In genomic region chr9:44325032-44325767, GRCm38 (mm10) we compare ENCODE assay signal across 8 mouse cellular contexts. TPM values are rescaled to one million over a fixed set of nuclear protein-coding genes. Genes with fewer than 3 reads are reported as not detected.
DNase-seq lines count a peak whose midpoint lies in the region; ATAC-seq and TF ChIP-seq lines count a peak whose summit lies in the region.
"Not testable (repeated sequence)": the region's sequence is repeated elsewhere in the genome, so short reads cannot be mapped to it uniquely, and the experiment has no call there.

No protein-coding gene starts in this region.

- TF ChIP-seq CTCF in MEL (IDR thresholded peaks at IDR 0.05 in 2 of 3, conservative IDR thresholded peaks at IDR 0.05 in 1 of 3; ENCODE audit: control insufficient read depth in 1 of 3, insufficient read depth in 1 of 3, low read depth in 2 of 3, low read length in 3 of 3, poor library complexity in 1 of 3, severe bottlenecking in 1 of 3); kidney, postnatal 0 days (IDR thresholded peaks at IDR 0.05; ENCODE audit: low read depth): not testable (repeated sequence)

- H3K27ac ChIP-seq in MEL (ENCODE audit: control insufficient read depth, low read depth, low read length): peak overlapping the region; percentile 96
- not testable (repeated sequence) for H3K27ac ChIP-seq in forebrain, embryonic 11.5 days (ENCODE audit: low read depth, low read length)
- peak overlapping the region; percentile 95; the same call in 1 of the 2 replicates for H3K27ac ChIP-seq in heart, embryonic 12.5 days (ENCODE audit: poor library complexity, severe bottlenecking)
- H3K27ac ChIP-seq in hindbrain, embryonic 15.5 days (replicated peaks): peak overlapping the region; percentile 88; the same call in 1 of the 2 replicates
- H3K27ac ChIP-seq in kidney, postnatal 0 days: peak overlapping the region; percentile 94; the same call in 1 of the 2 replicates
- H3K27ac ChIP-seq in liver, embryonic 12.5 days: peak overlapping the region; percentile 93
- peak overlapping the region; percentile 96; the same call in 1 of the 2 replicates for H3K27ac ChIP-seq in midbrain, embryonic 10.5 days (replicated peaks)
- peak overlapping the region; percentile 93 for H3K27ac ChIP-seq in neural tube, embryonic 15.5 days (replicated peaks)

- not testable (repeated sequence) for ATAC-seq in forebrain, embryonic 11.5 days (replicated peaks; ENCODE audit: low FRiP score); heart, embryonic 12.5 days (ENCODE audit: insufficient number of reproducible peaks, low FRiP score); hindbrain, embryonic 15.5 days (ENCODE audit: low FRiP score, low read depth); kidney, postnatal 0 days (replicated peaks; ENCODE audit: low FRiP score, low read depth); liver, embryonic 12.5 days; neural tube, embryonic 15.5 days (ENCODE audit: low FRiP score)

- not testable (repeated sequence) for TF ChIP-seq POLR2A in MEL (IDR thresholded peaks at IDR 0.05; ENCODE audit: control insufficient read depth in 1 of 2, insufficient read depth in 1 of 2, low read depth in 1 of 2, low read length in 2 of 2, poor library complexity in 1 of 2)

- H3K36me3 ChIP-seq in MEL (ENCODE audit: control insufficient read depth in 1 of 2, insufficient read depth in 2 of 2, low read length in 2 of 2); forebrain, embryonic 11.5 days (ENCODE audit: control insufficient read depth, insufficient read depth, low read length); kidney, postnatal 0 days (ENCODE audit: insufficient read depth, low read length): not testable (repeated sequence)
- peaks cover 16% of the 10 kb centered on the region for H3K36me3 ChIP-seq in heart, embryonic 12.5 days
- H3K36me3 ChIP-seq in hindbrain, embryonic 15.5 days: peaks cover 12% of the 10 kb centered on the region; the same call in 1 of the 2 replicates
- peaks cover 22% of the 10 kb centered on the region for H3K36me3 ChIP-seq in liver, embryonic 12.5 days
- H3K36me3 ChIP-seq in midbrain, embryonic 10.5 days: peaks cover 25% of the 10 kb centered on the region
- H3K36me3 ChIP-seq in neural tube, embryonic 15.5 days: peaks cover 13% of the 10 kb centered on the region; the same call in 1 of the 2 replicates

- not testable (repeated sequence) for TF ChIP-seq RAD21 in MEL (IDR thresholded peaks at IDR 0.05; ENCODE audit: low read depth, low read length)

- peak; percentile 38 for DNase-seq in MEL (ENCODE audit: low read depth, low spot score)
- DNase-seq in forebrain, embryonic 11.5 days (ENCODE audit: low spot score); kidney, postnatal 0 days (ENCODE audit: low spot score); midbrain, embryonic 10.5 days (ENCODE audit: low spot score): not testable (repeated sequence)

- H3K4me1 ChIP-seq in MEL (ENCODE audit: control insufficient read depth in 1 of 2, insufficient read depth in 2 of 2, low read length in 2 of 2): peaks cover 7 to 12% of the 10 kb centered on the region in 2 experiments; a peak in 3 of 4 replicates
- not testable (repeated sequence) for H3K4me1 ChIP-seq in forebrain, embryonic 11.5 days (replicated peaks; ENCODE audit: control insufficient read depth, insufficient read depth, low read length); kidney, postnatal 0 days (replicated peaks; ENCODE audit: insufficient read depth, low read length)
- peaks cover 19% of the 10 kb centered on the region for H3K4me1 ChIP-seq in heart, embryonic 12.5 days (replicated peaks)
- H3K4me1 ChIP-seq in hindbrain, embryonic 15.5 days (replicated peaks): peaks cover 21% of the 10 kb centered on the region
- H3K4me1 ChIP-seq in liver, embryonic 12.5 days: peaks cover 35% of the 10 kb centered on the region
- H3K4me1 ChIP-seq in midbrain, embryonic 10.5 days: peaks cover 32% of the 10 kb centered on the region
- peaks cover 27% of the 10 kb centered on the region for H3K4me1 ChIP-seq in neural tube, embryonic 15.5 days

- peak overlapping the region; percentile 75; the same call in 1 of the 2 replicates for H3K4me2 ChIP-seq in forebrain, embryonic 11.5 days (ENCODE audit: low read depth, low read length, severe bottlenecking)
- peak overlapping the region; percentile 72 for H3K4me2 ChIP-seq in heart, embryonic 12.5 days
- H3K4me2 ChIP-seq in hindbrain, embryonic 15.5 days: peak overlapping the region; percentile 73
- peak overlapping the region; percentile 80; the same call in 1 of the 2 replicates for H3K4me2 ChIP-seq in kidney, postnatal 0 days (ENCODE audit: low read length)
- H3K4me2 ChIP-seq in liver, embryonic 12.5 days: peak overlapping the region; percentile 89
- peak overlapping the region; percentile 91 for H3K4me2 ChIP-seq in neural tube, embryonic 15.5 days

- TF ChIP-seq EP300 in MEL (IDR thresholded peaks at IDR 0.05; ENCODE audit: low read depth in 1 of 2, low read length in 2 of 2): not testable (repeated sequence)

- not testable (repeated sequence) for H3K9me3 ChIP-seq in MEL (replicated peaks; ENCODE audit: insufficient read depth, low read length); forebrain, embryonic 11.5 days (ENCODE audit: control insufficient read depth, low read length); heart, embryonic 12.5 days (replicated peaks); hindbrain, embryonic 15.5 days; kidney, postnatal 0 days (replicated peaks; ENCODE audit: low read length); liver, embryonic 12.5 days (replicated peaks); midbrain, embryonic 10.5 days (replicated peaks); neural tube, embryonic 15.5 days (replicated peaks)

- H3K9ac ChIP-seq in MEL (ENCODE audit: control insufficient read depth, low read depth, low read length, poor library complexity, severe bottlenecking): peak overlapping the region; percentile 90
- peak overlapping the region; percentile 93; the same call in 1 of the 2 replicates for H3K9ac ChIP-seq in forebrain, embryonic 11.5 days (ENCODE audit: low read length)
- H3K9ac ChIP-seq in heart, embryonic 12.5 days: peak overlapping the region; percentile 90
- not testable (repeated sequence) for H3K9ac ChIP-seq in hindbrain, embryonic 15.5 days
- H3K9ac ChIP-seq in kidney, postnatal 0 days (ENCODE audit: low read depth, low read length): 0 out of 2 replicates have a peak overlapping the region, but pooled peaks have one; percentile 81
- peak overlapping the region; percentile 92; the same call in 1 of the 2 replicates for H3K9ac ChIP-seq in liver, embryonic 12.5 days
- H3K9ac ChIP-seq in neural tube, embryonic 15.5 days (replicated peaks): peak overlapping the region; percentile 93; the same call in 1 of the 2 replicates

- not testable (repeated sequence) for H3K27me3 ChIP-seq in MEL (ENCODE audit: control insufficient read depth in 1 of 2, insufficient read depth in 2 of 2, low read length in 2 of 2); forebrain, embryonic 11.5 days (ENCODE audit: control insufficient read depth, insufficient read depth, low read length); heart, embryonic 12.5 days (replicated peaks); hindbrain, embryonic 15.5 days; kidney, postnatal 0 days (ENCODE audit: insufficient read depth, low read length); liver, embryonic 12.5 days (replicated peaks); midbrain, embryonic 10.5 days (ENCODE audit: low read depth, poor library complexity, severe bottlenecking); neural tube, embryonic 15.5 days (replicated peaks)

- WGBS in forebrain, embryonic 11.5 days: 66% methylated on average over 7 of the region's 8 CpGs
- 70% methylated on average over 7 of the region's 8 CpGs for WGBS in heart, embryonic 12.5 days
- WGBS in hindbrain, embryonic 15.5 days: 62% methylated on average over 7 of the region's 8 CpGs
- WGBS in kidney, postnatal 0 days: 67% methylated on average over 7 of the region's 8 CpGs
- 56% methylated on average over 7 of the region's 8 CpGs for WGBS in liver, embryonic 12.5 days (ENCODE audit: insufficient replicate concordance)
- 73% methylated on average over 7 of the region's 8 CpGs for WGBS in midbrain, embryonic 10.5 days
- WGBS in neural tube, embryonic 15.5 days: 63% methylated on average over 7 of the region's 8 CpGs

- peak overlapping the region; percentile 54 to 82; a peak in 3 of 4 replicates for H3K4me3 ChIP-seq in MEL (ENCODE audit: control insufficient read depth in 1 of 2, insufficient read depth in 1 of 2, low read depth in 2 of 2, low read length in 2 of 2)
- not testable (repeated sequence) for H3K4me3 ChIP-seq in forebrain, embryonic 11.5 days (ENCODE audit: low read depth, low read length); hindbrain, embryonic 15.5 days; kidney, postnatal 0 days (replicated peaks; ENCODE audit: low read depth, low read length)
- peak overlapping the region; percentile 73 for H3K4me3 ChIP-seq in heart, embryonic 12.5 days
- peak overlapping the region; percentile 86; the same call in 1 of the 2 replicates for H3K4me3 ChIP-seq in liver, embryonic 12.5 days
- peak overlapping the region; percentile 78; the same call in 1 of the 2 replicates for H3K4me3 ChIP-seq in midbrain, embryonic 10.5 days
- H3K4me3 ChIP-seq in neural tube, embryonic 15.5 days (replicated peaks): peak overlapping the region; percentile 85; the same call in 1 of the 2 replicates

- H3K79me2 ChIP-seq in MEL (ENCODE audit: control insufficient read depth, insufficient read depth, low read length, poor library complexity): peaks cover 11% of the 10 kb centered on the region; the same call in 1 of the 2 replicates

RNA-seq across cellular contexts. Expression of gene Dpagt1, which starts 0.6 kb away (rescaled TPM):
- total RNA-seq in MEL (2012; rRNA removed): 12.7 and 14.9 TPM in 2 replicates
- polyA plus RNA-seq in MEL (2012; ENCODE audit: insufficient read depth in 1 of 2, insufficient read length in 2 of 2, low read depth in 1 of 2, low replicate concordance in 2 of 2, missing spikeins in 1 of 2): 10 to 100 TPM in 1 of 2 experiments, not detected in 1; 43.5 TPM
- 47.7 and 49.1 TPM in 2 replicates for polyA plus RNA-seq in forebrain, embryonic 11.5 days (2014; fragmentation: Nextera tagmentation; extraction: Ambion mirVana)
- 29.7 and 31.4 TPM in 2 replicates for polyA plus RNA-seq in heart, embryonic 12.5 days (2016; fragmentation: Nextera tagmentation; extraction: Ambion mirVana)
- 37.5 and 38.7 TPM in 2 replicates for polyA plus RNA-seq in hindbrain, embryonic 15.5 days (2015; fragmentation: Nextera tagmentation; extraction: Ambion mirVana)
- polyA plus RNA-seq in kidney, postnatal 0 days (2015; fragmentation: Nextera tagmentation; extraction: Ambion mirVana): 32.2 and 33.6 TPM in 2 replicates
- polyA plus RNA-seq in liver, embryonic 12.5 days (2016; fragmentation: Nextera tagmentation; extraction: Ambion mirVana): 21.9 and 24.0 TPM in 2 replicates
- polyA plus RNA-seq in midbrain, embryonic 10.5 days (2016; fragmentation: Nextera tagmentation; extraction: Ambion mirVana): 45.6 and 47.5 TPM in 2 replicates
- polyA plus RNA-seq in neural tube, embryonic 15.5 days (2015; fragmentation: Nextera tagmentation; extraction: Ambion mirVana): 30.5 and 34.0 TPM in 2 replicates

RNA-seq across cellular contexts. Expression of gene C2cd2l, which starts 5.1 kb away (rescaled TPM):
- total RNA-seq in MEL (2012; rRNA removed): 4.3 and 4.7 TPM in 2 replicates
- 10 to 100 TPM in 1 of 2 experiments, not detected in 1; 10.9 TPM for polyA plus RNA-seq in MEL (2012; ENCODE audit: insufficient read depth in 1 of 2, insufficient read length in 2 of 2, low read depth in 1 of 2, low replicate concordance in 2 of 2, missing spikeins in 1 of 2)
- 12.2 and 13.7 TPM in 2 replicates for polyA plus RNA-seq in forebrain, embryonic 11.5 days (2014; fragmentation: Nextera tagmentation; extraction: Ambion mirVana)
- polyA plus RNA-seq in heart, embryonic 12.5 days (2016; fragmentation: Nextera tagmentation; extraction: Ambion mirVana): 8.6 and 10.3 TPM in 2 replicates
- 28.7 and 29.3 TPM in 2 replicates for polyA plus RNA-seq in hindbrain, embryonic 15.5 days (2015; fragmentation: Nextera tagmentation; extraction: Ambion mirVana)
- 11.6 and 13.0 TPM in 2 replicates for polyA plus RNA-seq in kidney, postnatal 0 days (2015; fragmentation: Nextera tagmentation; extraction: Ambion mirVana)
- 12.3 and 13.0 TPM in 2 replicates for polyA plus RNA-seq in liver, embryonic 12.5 days (2016; fragmentation: Nextera tagmentation; extraction: Ambion mirVana)
- polyA plus RNA-seq in midbrain, embryonic 10.5 days (2016; fragmentation: Nextera tagmentation; extraction: Ambion mirVana): 8.6 and 10.8 TPM in 2 replicates
- polyA plus RNA-seq in neural tube, embryonic 15.5 days (2015; fragmentation: Nextera tagmentation; extraction: Ambion mirVana): 21.7 and 24.3 TPM in 2 replicates

RNA-seq across cellular contexts. Expression of gene H2afx, which starts 9.3 kb away (rescaled TPM):
- 805 and 828 TPM in 2 replicates for total RNA-seq in MEL (2012; rRNA removed)
- 10 to 100 TPM in 1 of 2 experiments, not detected in 1; 89.6 TPM for polyA plus RNA-seq in MEL (2012; ENCODE audit: insufficient read depth in 1 of 2, insufficient read length in 2 of 2, low read depth in 1 of 2, low replicate concordance in 2 of 2, missing spikeins in 1 of 2)
- polyA plus RNA-seq in forebrain, embryonic 11.5 days (2014; fragmentation: Nextera tagmentation; extraction: Ambion mirVana): 463 and 498 TPM in 2 replicates
- polyA plus RNA-seq in heart, embryonic 12.5 days (2016; fragmentation: Nextera tagmentation; extraction: Ambion mirVana): 221 and 231 TPM in 2 replicates
- 133 and 149 TPM in 2 replicates for polyA plus RNA-seq in hindbrain, embryonic 15.5 days (2015; fragmentation: Nextera tagmentation; extraction: Ambion mirVana)
- 186 and 205 TPM in 2 replicates for polyA plus RNA-seq in kidney, postnatal 0 days (2015; fragmentation: Nextera tagmentation; extraction: Ambion mirVana)
- polyA plus RNA-seq in liver, embryonic 12.5 days (2016; fragmentation: Nextera tagmentation; extraction: Ambion mirVana): 233 and 239 TPM in 2 replicates
- 531 and 532 TPM in 2 replicates for polyA plus RNA-seq in midbrain, embryonic 10.5 days (2016; fragmentation: Nextera tagmentation; extraction: Ambion mirVana)
- 108 and 149 TPM in 2 replicates for polyA plus RNA-seq in neural tube, embryonic 15.5 days (2015; fragmentation: Nextera tagmentation; extraction: Ambion mirVana)

RNA-seq across cellular contexts. Expression of gene Hmbs, which starts 18.8 kb away (rescaled TPM):
- 110 and 145 TPM in 2 replicates for total RNA-seq in MEL (2012; rRNA removed)
- 100 to 1,000 TPM in 1 of 2 experiments, not detected in 1; 138 TPM for polyA plus RNA-seq in MEL (2012; ENCODE audit: insufficient read depth in 1 of 2, insufficient read length in 2 of 2, low read depth in 1 of 2, low replicate concordance in 2 of 2, missing spikeins in 1 of 2)
- 155 and 166 TPM in 2 replicates for polyA plus RNA-seq in forebrain, embryonic 11.5 days (2014; fragmentation: Nextera tagmentation; extraction: Ambion mirVana)
- polyA plus RNA-seq in heart, embryonic 12.5 days (2016; fragmentation: Nextera tagmentation; extraction: Ambion mirVana): 158 and 176 TPM in 2 replicates
- 64.8 and 64.9 TPM in 2 replicates for polyA plus RNA-seq in hindbrain, embryonic 15.5 days (2015; fragmentation: Nextera tagmentation; extraction: Ambion mirVana)
- polyA plus RNA-seq in kidney, postnatal 0 days (2015; fragmentation: Nextera tagmentation; extraction: Ambion mirVana): 88.2 and 95.8 TPM in 2 replicates
- 1,354 and 1,355 TPM in 2 replicates for polyA plus RNA-seq in liver, embryonic 12.5 days (2016; fragmentation: Nextera tagmentation; extraction: Ambion mirVana)
- 168 and 189 TPM in 2 replicates for polyA plus RNA-seq in midbrain, embryonic 10.5 days (2016; fragmentation: Nextera tagmentation; extraction: Ambion mirVana)
- 58.3 and 62.5 TPM in 2 replicates for polyA plus RNA-seq in neural tube, embryonic 15.5 days (2015; fragmentation: Nextera tagmentation; extraction: Ambion mirVana)

RNA-seq across cellular contexts. Expression of gene Hinfp, which starts 19.7 kb away (rescaled TPM):
- 14.3 and 16.4 TPM in 2 replicates for total RNA-seq in MEL (2012; rRNA removed)
- polyA plus RNA-seq in MEL (2012; ENCODE audit: insufficient read depth in 1 of 2, insufficient read length in 2 of 2, low read depth in 1 of 2, low replicate concordance in 2 of 2, missing spikeins in 1 of 2): 10 to 100 TPM in 1 of 2 experiments, not detected in 1; 31.3 TPM
- polyA plus RNA-seq in forebrain, embryonic 11.5 days (2014; fragmentation: Nextera tagmentation; extraction: Ambion mirVana): 25.8 and 27.4 TPM in 2 replicates
- 16.5 and 18.3 TPM in 2 replicates for polyA plus RNA-seq in heart, embryonic 12.5 days (2016; fragmentation: Nextera tagmentation; extraction: Ambion mirVana)
- polyA plus RNA-seq in hindbrain, embryonic 15.5 days (2015; fragmentation: Nextera tagmentation; extraction: Ambion mirVana): 25.7 and 28.8 TPM in 2 replicates
- polyA plus RNA-seq in kidney, postnatal 0 days (2015; fragmentation: Nextera tagmentation; extraction: Ambion mirVana): 14.9 and 18.5 TPM in 2 replicates
- polyA plus RNA-seq in liver, embryonic 12.5 days (2016; fragmentation: Nextera tagmentation; extraction: Ambion mirVana): 16.2 and 17.2 TPM in 2 replicates
- polyA plus RNA-seq in midbrain, embryonic 10.5 days (2016; fragmentation: Nextera tagmentation; extraction: Ambion mirVana): 29.4 and 35.8 TPM in 2 replicates
- 28.0 and 28.2 TPM in 2 replicates for polyA plus RNA-seq in neural tube, embryonic 15.5 days (2015; fragmentation: Nextera tagmentation; extraction: Ambion mirVana)
